ENCODE assay signal across 9 mouse cellular contexts in the genomic region with DNA sequence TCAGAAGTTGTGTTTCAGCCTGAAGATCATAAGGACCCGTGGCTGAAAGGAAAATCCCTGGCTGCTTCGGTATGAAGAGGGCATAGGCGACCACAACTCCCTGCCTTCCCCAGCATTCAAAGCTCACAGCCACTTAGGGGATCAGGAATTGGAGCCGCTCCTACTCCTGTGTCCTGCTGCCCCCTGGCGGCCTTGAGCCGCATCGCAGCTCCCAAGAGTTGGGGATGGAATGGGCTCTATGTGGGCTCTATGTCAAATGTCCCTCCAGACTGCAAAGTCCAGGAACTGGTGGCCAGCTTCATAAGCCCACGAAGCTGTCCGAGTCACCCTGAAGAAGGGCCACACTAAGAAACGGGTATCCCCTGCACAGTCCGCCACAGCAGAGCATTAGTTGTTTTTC. TPM values are rescaled to one million over a fixed set of nuclear protein-coding genes. Genes with fewer than 3 reads are reported as not detected.
DNase-seq lines count a peak whose midpoint lies in the region; ATAC-seq lines count a peak whose summit lies in the region.
"Had no signal": no experiment of that assay in that cellular context is flagged by ENCODE, and none has a peak within 500 bp of the region (broad histone marks: within the 10 kb centered on the region; RNA-seq: fewer than 3 reads in every experiment).

No protein-coding gene starts in this region.

- peaks cover 16% of the 10 kb centered on the region for H3K27me3 ChIP-seq in intestine, embryonic 15.5 days (replicated peaks)
- H3K27me3 ChIP-seq in midbrain, embryonic 12.5 days: peaks cover 28% of the 10 kb centered on the region

- no peaks in the 10 kb centered on the region for H3K36me3 ChIP-seq in intestine, embryonic 15.5 days
- no peaks in the 10 kb centered on the region for H3K36me3 ChIP-seq in midbrain, embryonic 12.5 days
- H3K36me3 ChIP-seq: liver, embryonic 15.5 days had no signal

- peak; percentile 87 for ATAC-seq in common myeloid progenitor, adult 5-6 weeks (replicated peaks; ENCODE audit: low read depth, poor library complexity, severe bottlenecking)
- ATAC-seq in intestine, embryonic 15.5 days: peak; percentile 72
- ATAC-seq in midbrain, embryonic 12.5 days (ENCODE audit: low FRiP score, low read depth): peak; percentile 54; the same call in 1 of the 2 replicates

- intact Hi-C loops in gastrocnemius, postnatal 14 days (cut with DNase I; ENCODE audit: low total_unique reads): loop anchor here (5.0 kb wide), 1 partner anchor 1302 kb away; no protein-coding TSS in a partner anchor
- intact Hi-C loops in left cerebral cortex, postnatal 36 days (cut with DNase I): loop anchor here (1.0 kb wide), 1 partner anchor 16 kb away; no protein-coding TSS in a partner anchor

- no peaks in the 10 kb centered on the region for H3K4me1 ChIP-seq in intestine, embryonic 15.5 days (replicated peaks)
- H3K4me1 ChIP-seq in midbrain, embryonic 12.5 days: 0 out of 2 replicates have a peak, but pooled peaks cover 2% of the 10 kb centered on the region
- H3K4me1 ChIP-seq: liver, embryonic 15.5 days had no signal

- no peaks in the 10 kb centered on the region for H3K9me3 ChIP-seq in intestine, embryonic 15.5 days
- H3K9me3 ChIP-seq in midbrain, embryonic 12.5 days: no peaks in the 10 kb centered on the region
- H3K9me3 ChIP-seq: liver, embryonic 15.5 days had no signal

- 5% methylated on average over 11 of the region's 11 CpGs for WGBS in intestine, embryonic 15.5 days
- 7% methylated on average over 11 of the region's 11 CpGs for WGBS in midbrain, embryonic 12.5 days

- no peak overlapping the region for H3K9ac ChIP-seq in intestine, embryonic 15.5 days
- H3K9ac ChIP-seq in midbrain, embryonic 12.5 days (replicated peaks): no peak overlapping the region
- H3K9ac ChIP-seq: liver, embryonic 15.5 days had no signal

- H3K4me2 ChIP-seq in intestine, embryonic 15.5 days (replicated peaks): no peak overlapping the region
- H3K4me2 ChIP-seq in midbrain, embryonic 12.5 days (replicated peaks): no peak overlapping the region
- H3K4me2 ChIP-seq: liver, embryonic 15.5 days had no signal

- peak; percentile 93 to 98 for DNase-seq in adrenal gland, adult 18-20 months (ENCODE audit: low spot score in 2 of 2)
- DNase-seq in gastrocnemius, postnatal 14 days: peak; percentile 82
- peak; percentile 79 to 80 for DNase-seq in left cerebral cortex, postnatal 36 days (ENCODE audit: low spot score in 2 of 2)
- peak; percentile 94 for DNase-seq in right cerebral cortex, postnatal 4 days
- DNase-seq in yolk sac, embryonic 10.5 days (ENCODE audit: low spot score): peak; percentile 48

- no peak overlapping the region for H3K4me3 ChIP-seq in intestine, embryonic 15.5 days (replicated peaks)
- H3K4me3 ChIP-seq in midbrain, embryonic 12.5 days: no peak overlapping the region
- H3K4me3 ChIP-seq: liver, embryonic 15.5 days had no signal

- no peak overlapping the region for H3K27ac ChIP-seq in intestine, embryonic 15.5 days
- no peak overlapping the region for H3K27ac ChIP-seq in midbrain, embryonic 12.5 days (replicated peaks)
- H3K27ac ChIP-seq: liver, embryonic 15.5 days had no signal

RNA-seq across cellular contexts. Expression of a gene that starts 12.2 kb away (rescaled TPM):
- total RNA-seq in adrenal gland, adult 18-20 months (2021): 100 to 1,000 TPM; 219 to 653 TPM
- total RNA-seq in common myeloid progenitor, adult 5-6 weeks (2017): 427 and 466 TPM in 2 replicates
- 10 to 100 TPM; 34.3 to 40.7 TPM for total RNA-seq in gastrocnemius, postnatal 14 days (2021)
- polyA plus RNA-seq in intestine, embryonic 15.5 days (2015; fragmentation: Nextera tagmentation; extraction: Ambion mirVana): 148 and 190 TPM in 2 replicates
- 10 to 100 TPM; 19.6 to 23.3 TPM for total RNA-seq in left cerebral cortex, postnatal 36 days (2021)
- polyA plus RNA-seq in midbrain, embryonic 12.5 days (2016; fragmentation: Nextera tagmentation; extraction: Ambion mirVana): 45.5 and 47.8 TPM in 2 replicates

RNA-seq across cellular contexts. Expression of a gene that starts 33.2 kb away (rescaled TPM):
- 100 to 1,000 TPM; 195 to 213 TPM for total RNA-seq in adrenal gland, adult 18-20 months (2021)
- total RNA-seq in common myeloid progenitor, adult 5-6 weeks (2017): 199 and 218 TPM in 2 replicates
- total RNA-seq in gastrocnemius, postnatal 14 days (2021): 100 to 1,000 TPM in 1 of 2 experiments, 10 to 100 TPM in 1; 85.3 to 103 TPM
- 382 and 388 TPM in 2 replicates for polyA plus RNA-seq in intestine, embryonic 15.5 days (2015; fragmentation: Nextera tagmentation; extraction: Ambion mirVana)
- total RNA-seq in left cerebral cortex, postnatal 36 days (2021): 100 to 1,000 TPM; 189 to 214 TPM
- 565 and 579 TPM in 2 replicates for polyA plus RNA-seq in midbrain, embryonic 12.5 days (2016; fragmentation: Nextera tagmentation; extraction: Ambion mirVana)

RNA-seq across cellular contexts. Expression of a gene that starts 39.2 kb away (rescaled TPM):
- total RNA-seq in adrenal gland, adult 18-20 months (2021): 10 to 100 TPM; 12.4 to 15.3 TPM
- total RNA-seq in common myeloid progenitor, adult 5-6 weeks (2017): 5.2 and 7.0 TPM in 2 replicates
- total RNA-seq in gastrocnemius, postnatal 14 days (2021): 1 to 10 TPM; 7.6 to 7.9 TPM
- polyA plus RNA-seq in intestine, embryonic 15.5 days (2015; fragmentation: Nextera tagmentation; extraction: Ambion mirVana): 9.9 and 11.0 TPM in 2 replicates
- total RNA-seq in left cerebral cortex, postnatal 36 days (2021): 10 to 100 TPM; 15.5 to 16.6 TPM
- 10.9 and 11.4 TPM in 2 replicates for polyA plus RNA-seq in midbrain, embryonic 12.5 days (2016; fragmentation: Nextera tagmentation; extraction: Ambion mirVana)

RNA-seq across cellular contexts. Expression of a gene that starts 41.3 kb away (rescaled TPM):
- 1 to 10 TPM; 4.7 to 5.3 TPM for total RNA-seq in adrenal gland, adult 18-20 months (2021)
- total RNA-seq in common myeloid progenitor, adult 5-6 weeks (2017): 1.6 and 1.8 TPM in 2 replicates
- total RNA-seq in gastrocnemius, postnatal 14 days (2021): 1 to 10 TPM; 2.3 to 2.7 TPM
- 4.1 and 4.3 TPM in 2 replicates for polyA plus RNA-seq in intestine, embryonic 15.5 days (2015; fragmentation: Nextera tagmentation; extraction: Ambion mirVana)
- 100 to 1,000 TPM; 514 to 593 TPM for total RNA-seq in left cerebral cortex, postnatal 36 days (2021)
- polyA plus RNA-seq in midbrain, embryonic 12.5 days (2016; fragmentation: Nextera tagmentation; extraction: Ambion mirVana): 18.8 and 19.6 TPM in 2 replicates

RNA-seq across cellular contexts. Expression of a gene that starts 45.4 kb away (rescaled TPM):
- total RNA-seq in adrenal gland, adult 18-20 months (2021): 10 to 100 TPM in 1 of 2 experiments, 1 to 10 TPM in 1; 3.7 to 11.4 TPM
- total RNA-seq in common myeloid progenitor, adult 5-6 weeks (2017): 0.05 TPM in 1 of 2 replicates, not detected in the other
- total RNA-seq in gastrocnemius, postnatal 14 days (2021): under 1 TPM; 0.18 to 0.47 TPM
- 4.9 and 6.2 TPM in 2 replicates for polyA plus RNA-seq in intestine, embryonic 15.5 days (2015; fragmentation: Nextera tagmentation; extraction: Ambion mirVana)
- total RNA-seq in left cerebral cortex, postnatal 36 days (2021): under 1 TPM; 0.39 to 0.74 TPM
- polyA plus RNA-seq in midbrain, embryonic 12.5 days (2016; fragmentation: Nextera tagmentation; extraction: Ambion mirVana): 0.08 and 0.17 TPM in 2 replicates

Comparison
In these comparisons a context has a peak if more than half of its experiments do, and no peak if none do; other contexts are left out.
1. RNA of a gene that starts 12.2 kb away (total RNA-seq): 219 to 653 TPM in adrenal gland, adult 18-20 months and 427 to 466 TPM in common myeloid progenitor, adult 5-6 weeks; 34.3 to 40.7 TPM in gastrocnemius, postnatal 14 days and 19.6 to 23.3 TPM in left cerebral cortex, postnatal 36 days; every median in the first group is over 4 times any median in the second.
2. Peak in every context shown above with its lines, with median percentiles within 50 percentile points of each other: DNase-seq and ATAC-seq.